Mouse (Mus musculus) frontal cortex, adult (tissue): ENCODE measurements around the gene Gm10668.
"Not testable (repeated sequence)": the region's sequence is repeated elsewhere in the genome, so short reads cannot be mapped to it uniquely, and the experiment has no call there.

Source experiments
- ATAC-seq: cut with Nextera tagmentation; 2 replicates; pipeline ENCODE4 v1.9.2; 2017; ENCODE audit warnings: mild to moderate bottlenecking, moderate library complexity, mixed read lengths; ENCODE audit not compliant: low TSS enrichment

Gm10668 gene

GRCm38 (mm10) chr7:20730524-20730923, at the start of gene Gm10668:
Gene Gm10668 (minus strand): TSS chr7:20730624.
- not testable (repeated sequence) for ATAC-seq

- not testable (repeated sequence) for ATAC-seq
Measured at GRCm38 (mm10) chr7:20770885-20771284, 40.5 kb upstream of the Gm10668 start, which contains the start of gene Vmn1r112. Gene Vmn1r112 (plus strand): TSS chr7:20771185.

- not testable (repeated sequence) for ATAC-seq
Measured at GRCm38 (mm10) chr7:20703116-20703515, 27.3 kb downstream of the Gm10668 start, which contains the start of gene Vmn1r111. Gene Vmn1r111 (minus strand): TSS chr7:20703216.
